Mouse (Mus musculus): ENCODE measurements at regions not wholly inside any gene's neighbourhood (a gene's known extent, or its start where the extent isn't known, plus 50 kb on each side); places are given as distances from the start of the nearest gene placed in this dataset.

- DNase-seq (ENCODE audit: low spot score in 2 of 2) = no peak
Observed at GRCm38 (mm10) chr10:98699579-98699978, 214.6 kb upstream of the Atp2b1 start.

- DNase-seq (ENCODE audit: low spot score in 2 of 2) = no peak
Observed at GRCm38 (mm10) chr10:98700407-98700806, 213.8 kb upstream of the Atp2b1 start.

GRCm38 (mm10) chr10:98701285-98701684 lies 212.9 kb upstream of the Atp2b1 start:
- DNase-seq (ENCODE audit: low spot score in 2 of 2) = peak; percentile 25 to 60

DNA sequence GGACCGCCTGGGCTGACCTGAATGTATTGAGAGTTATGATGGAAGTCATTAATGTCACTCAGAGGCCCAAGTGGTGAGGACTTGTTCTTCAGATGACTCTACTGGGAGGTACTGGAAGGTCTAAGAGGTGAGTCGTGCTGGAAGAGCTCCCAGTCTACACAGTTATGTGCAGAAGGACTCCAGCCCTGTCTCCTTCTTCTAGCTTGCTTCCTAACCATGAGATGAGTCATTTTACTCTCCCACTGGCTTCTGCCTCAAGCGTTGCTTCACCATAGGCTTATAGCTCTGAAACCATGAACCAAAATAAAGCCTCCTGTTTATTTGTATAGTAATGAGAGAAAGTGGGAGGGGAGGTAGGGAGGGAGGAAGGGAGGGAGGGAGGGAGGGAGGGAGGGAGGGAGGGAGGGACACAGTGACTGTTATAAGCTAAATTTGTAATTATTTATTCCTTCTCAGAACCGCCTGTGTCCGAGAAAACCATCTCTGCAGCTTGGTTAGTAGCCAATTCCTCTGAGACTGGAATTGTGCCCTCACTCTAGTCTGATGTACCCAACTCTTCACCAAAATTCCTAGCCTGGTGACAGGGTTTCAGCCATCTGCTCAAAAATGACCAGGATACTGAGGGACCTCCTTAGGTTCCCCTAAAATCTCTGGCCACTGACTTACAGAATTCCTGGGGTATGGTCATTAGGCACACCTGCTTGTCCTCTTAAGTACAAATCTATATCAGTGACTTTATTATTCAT lies 211.6 kb upstream of the Atp2b1 start:
- no peak for DNase-seq (ENCODE audit: low spot score in 2 of 2)

DNA sequence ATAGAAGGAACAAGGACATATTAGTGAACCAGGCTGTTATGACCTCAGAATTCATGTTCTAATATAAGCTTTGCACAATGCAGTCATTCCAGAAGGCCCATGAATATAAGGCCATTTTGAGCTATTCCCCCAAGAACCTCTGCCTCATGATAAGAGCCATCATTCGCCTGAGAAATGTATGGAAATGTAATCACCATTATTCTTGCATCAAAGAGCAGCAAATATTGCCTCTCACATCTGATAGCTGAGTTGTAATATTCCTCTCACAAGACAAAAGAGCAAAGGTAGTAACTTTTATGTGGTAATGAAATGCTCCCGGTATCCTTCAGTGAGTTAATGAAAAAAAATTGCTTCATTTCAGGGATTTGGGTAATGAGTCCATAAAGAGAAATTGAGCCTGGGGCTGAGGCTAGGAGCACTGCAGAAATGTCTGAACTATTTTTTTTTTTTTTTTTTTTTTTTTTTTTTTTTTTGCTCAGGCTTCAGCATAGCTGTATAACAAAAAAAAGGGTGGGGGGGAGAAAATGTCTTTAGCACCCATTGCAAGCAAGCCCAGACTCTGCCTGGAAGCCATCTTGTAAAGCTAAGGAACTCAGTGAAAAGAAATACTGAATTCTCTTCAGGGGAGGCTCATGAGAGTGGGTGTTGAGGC lies 210.4 kb upstream of the Atp2b1 start:
- no peak for DNase-seq (ENCODE audit: low spot score in 2 of 2)

DNA sequence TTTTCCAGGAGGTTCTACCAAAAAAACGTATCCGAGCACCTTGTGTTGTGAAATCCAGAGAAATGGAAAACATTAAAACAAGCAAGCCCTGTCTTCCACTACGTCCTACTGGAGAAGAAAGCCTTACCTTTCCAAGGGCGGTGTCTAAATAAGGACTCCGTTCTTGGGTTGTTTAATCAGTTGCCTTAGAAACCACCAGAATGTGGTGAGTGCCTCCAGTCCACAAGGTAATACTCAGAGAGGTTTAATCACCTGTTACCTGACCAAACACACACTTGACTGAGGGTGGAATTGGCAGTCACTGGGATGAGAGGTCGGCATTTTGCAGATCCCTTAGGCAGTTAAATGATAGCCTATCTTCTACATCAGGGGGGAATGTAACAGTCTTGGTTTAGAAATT lies 209.6 kb upstream of the Atp2b1 start:
- DNase-seq (ENCODE audit: low spot score in 2 of 2) = no peak

DNA sequence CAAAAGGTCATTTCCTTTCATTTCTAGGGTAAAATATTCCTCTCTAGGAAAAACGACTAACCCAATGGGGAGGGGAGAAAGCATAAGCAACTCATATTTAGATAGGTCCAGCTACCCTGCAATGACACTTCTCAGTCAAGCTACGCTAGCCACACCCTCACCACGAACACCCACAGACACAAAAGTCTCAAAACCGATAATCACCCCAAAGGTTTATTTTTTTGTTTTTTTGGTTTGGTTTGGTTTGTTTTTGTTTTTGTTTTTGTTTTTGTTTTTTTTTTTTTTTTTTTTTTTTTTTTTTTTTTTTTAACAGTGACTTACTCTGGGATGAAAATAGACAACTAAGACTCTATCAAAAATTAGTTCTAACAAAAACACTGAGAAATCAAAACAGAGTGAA lies 196.3 kb upstream of the Atp2b1 start:
- DNase-seq (ENCODE audit: low spot score in 2 of 2) = no peak

- DNase-seq (ENCODE audit: low spot score in 2 of 2) = no peak
Observed at GRCm38 (mm10) chr10:98718706-98719105, 195.5 kb upstream of the Atp2b1 start.

DNA sequence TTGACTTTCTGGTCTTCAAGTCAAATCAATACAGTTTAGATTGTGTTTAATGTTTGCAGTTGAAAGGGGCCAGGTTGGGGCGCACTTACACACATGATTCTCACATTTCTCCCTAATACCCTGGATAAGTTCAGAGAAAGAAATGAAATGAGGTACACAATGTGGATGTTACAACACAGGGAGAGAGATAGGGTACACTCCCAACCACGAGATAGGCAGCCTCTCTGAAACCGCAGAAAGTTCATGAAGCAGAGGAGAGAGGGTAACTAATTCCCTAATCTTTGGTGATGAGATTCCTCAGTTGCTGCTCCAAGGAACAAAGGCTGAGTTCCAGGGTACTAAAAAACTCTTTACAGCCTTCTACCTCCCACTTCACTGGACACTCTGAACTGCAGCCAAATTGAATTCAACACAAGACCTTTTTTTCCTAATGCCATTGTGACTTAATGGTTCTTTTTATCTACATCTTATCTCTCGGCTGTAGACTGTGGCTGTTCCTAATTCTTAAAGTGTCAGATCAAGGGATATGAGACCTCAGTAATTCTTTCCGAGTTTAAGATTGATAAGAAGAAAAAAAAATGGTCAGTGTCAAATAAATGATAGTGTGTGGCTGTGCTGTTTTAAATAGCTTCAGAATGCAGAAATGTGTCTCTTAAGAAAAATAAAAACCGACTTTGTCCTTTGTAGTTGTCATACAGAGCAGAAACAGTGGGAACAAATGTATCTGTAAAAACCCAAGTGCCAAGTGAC lies 193.8 kb upstream of the Atp2b1 start:
- no peak for DNase-seq (ENCODE audit: low spot score in 2 of 2)

DNA sequence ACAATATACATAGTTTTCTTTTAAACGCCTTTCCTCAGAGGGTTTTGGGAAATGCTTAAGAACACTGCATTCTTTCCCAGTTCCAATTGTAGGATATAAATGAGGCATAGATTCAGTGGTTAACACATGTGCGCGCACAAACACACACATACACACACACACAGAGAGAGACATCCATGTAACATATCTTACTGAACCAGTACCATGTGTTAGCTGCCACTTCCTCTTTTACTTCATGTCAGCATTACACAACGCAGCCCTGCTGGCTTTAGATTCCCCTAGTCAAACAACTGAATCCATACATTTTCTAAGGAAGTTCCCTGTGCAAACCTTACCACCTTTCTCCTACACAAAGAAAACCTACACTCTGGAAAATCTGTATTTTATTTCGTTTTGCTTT lies 189.1 kb upstream of the Atp2b1 start:
- no peak for DNase-seq (ENCODE audit: low spot score in 2 of 2)

- no peak for DNase-seq (ENCODE audit: low spot score in 2 of 2)
Observed at GRCm38 (mm10) chr10:98727130-98727529, 187.1 kb upstream of the Atp2b1 start.

DNA sequence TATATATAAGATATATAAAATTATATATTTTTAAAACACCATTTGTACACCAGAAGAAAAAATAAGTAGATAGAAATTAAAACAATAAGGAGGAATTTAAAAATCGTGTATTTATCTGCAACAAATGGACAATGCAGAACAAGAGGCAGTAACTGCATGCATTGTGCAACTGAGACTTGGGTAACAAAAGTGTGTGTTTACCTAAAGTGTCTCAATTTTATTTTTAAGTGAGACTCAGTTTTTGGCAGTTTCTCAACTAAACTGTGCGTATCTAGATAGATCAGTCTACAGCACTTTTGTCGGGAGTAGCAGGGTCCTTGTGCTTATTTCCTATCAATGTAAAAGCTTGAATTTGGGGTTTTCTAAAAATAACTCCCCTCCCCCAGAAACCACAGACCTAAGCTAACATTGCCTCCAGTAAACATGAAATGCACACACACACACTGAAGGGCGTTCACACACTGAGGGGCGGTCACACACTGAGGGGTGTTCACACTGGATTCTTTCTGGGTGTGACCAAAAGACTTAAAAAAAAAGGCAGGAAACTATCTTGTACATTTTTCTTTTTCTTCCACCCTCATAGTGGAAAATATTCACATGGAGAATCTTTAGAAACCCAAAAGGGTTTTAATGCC lies 185.7 kb upstream of the Atp2b1 start:
- no peak for DNase-seq (ENCODE audit: low spot score in 2 of 2)

- DNase-seq (ENCODE audit: low spot score in 2 of 2) = peak; percentile 47 to 79
Observed at GRCm38 (mm10) chr10:98733950-98734585, 180.1 kb upstream of the Atp2b1 start.

GRCm38 (mm10) chr10:98740507-98741147 lies 173.6 kb upstream of the Atp2b1 start:
- no peak for DNase-seq (ENCODE audit: low spot score in 2 of 2)

DNA sequence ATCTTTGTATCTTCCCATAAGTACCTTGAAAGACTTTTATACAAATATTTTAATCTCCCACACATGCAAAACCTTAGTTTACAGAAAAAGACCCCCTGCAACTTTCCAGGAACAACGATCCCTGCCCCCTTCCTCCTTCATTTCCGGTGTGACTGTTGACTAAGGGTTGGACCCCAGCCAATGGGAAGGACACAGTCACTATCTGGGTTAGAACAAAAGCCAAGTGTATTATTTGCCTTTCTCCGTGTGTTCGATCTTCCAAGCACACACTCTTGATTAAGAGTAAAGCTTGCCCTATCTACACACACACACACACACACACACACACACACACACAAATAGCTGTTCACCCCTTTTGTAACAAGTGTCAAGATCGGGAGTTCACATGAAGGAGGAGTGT lies 172.8 kb upstream of the Atp2b1 start:
- DNase-seq (ENCODE audit: low spot score in 2 of 2) = no peak

DNA sequence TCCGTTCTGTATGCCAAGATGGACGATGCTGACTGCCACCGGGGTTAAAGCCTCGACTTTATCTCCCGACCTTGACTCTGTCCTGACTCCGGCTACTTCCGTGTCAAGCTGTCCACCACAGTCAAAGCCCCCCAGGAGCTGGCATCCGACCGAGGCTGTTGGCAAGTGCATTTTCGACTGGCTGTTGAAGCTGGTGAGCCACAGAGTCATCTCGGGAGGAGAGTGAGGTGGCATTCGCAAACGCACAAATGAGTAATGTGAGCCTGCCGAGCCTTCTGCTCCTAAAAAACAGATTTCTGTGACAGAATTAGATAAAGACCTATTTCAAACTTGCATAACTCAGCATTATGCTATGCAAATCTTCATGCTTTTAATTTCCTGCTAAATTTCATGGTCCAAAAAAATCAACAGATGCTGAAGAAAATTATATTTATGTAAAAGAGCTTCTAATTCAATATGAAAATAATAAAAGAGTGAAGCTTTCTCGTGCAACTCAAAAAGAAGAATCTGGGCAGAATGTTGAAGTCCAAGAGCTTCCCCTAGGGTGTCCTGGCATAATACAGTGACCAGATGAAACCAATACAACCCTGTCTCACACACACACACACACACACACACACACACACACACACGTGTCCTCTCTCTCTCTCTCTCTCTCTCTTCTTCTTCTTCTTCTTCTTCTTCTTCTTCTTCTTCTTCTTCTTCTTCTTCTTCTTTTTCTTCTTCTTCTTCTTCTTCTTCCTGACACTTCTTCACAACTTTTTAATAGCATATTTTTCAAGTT lies 171.2 kb upstream of the Atp2b1 start:
- DNase-seq (ENCODE audit: low spot score in 2 of 2) = peak; percentile 68 to 85

DNA sequence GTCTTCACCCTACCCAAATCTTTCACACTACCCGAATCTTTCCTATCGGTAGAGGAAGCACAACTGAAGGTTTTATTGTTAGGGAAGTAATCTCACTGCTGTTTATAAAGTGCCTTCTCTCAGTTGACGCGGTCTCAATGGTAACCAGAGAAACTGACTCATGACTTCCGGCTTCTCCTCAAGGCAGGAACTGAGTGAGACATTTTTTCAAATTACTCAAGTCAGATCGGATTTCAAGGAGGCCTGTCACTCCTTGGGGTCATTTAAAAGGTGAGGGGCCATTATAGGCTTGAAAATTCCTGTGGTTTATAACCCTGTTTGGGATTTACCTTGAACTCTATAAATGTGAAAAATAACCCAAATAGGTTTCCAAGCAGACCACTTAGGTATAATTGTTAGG lies 170.0 kb upstream of the Atp2b1 start:
- DNase-seq (ENCODE audit: low spot score in 2 of 2) = no peak

- no peak for DNase-seq (ENCODE audit: low spot score in 2 of 2)
Observed at GRCm38 (mm10) chr10:98744662-98745061, 169.5 kb upstream of the Atp2b1 start.

- no peak for DNase-seq (ENCODE audit: low spot score in 2 of 2)
Observed at GRCm38 (mm10) chr10:98745409-98745808, 168.8 kb upstream of the Atp2b1 start.

DNA sequence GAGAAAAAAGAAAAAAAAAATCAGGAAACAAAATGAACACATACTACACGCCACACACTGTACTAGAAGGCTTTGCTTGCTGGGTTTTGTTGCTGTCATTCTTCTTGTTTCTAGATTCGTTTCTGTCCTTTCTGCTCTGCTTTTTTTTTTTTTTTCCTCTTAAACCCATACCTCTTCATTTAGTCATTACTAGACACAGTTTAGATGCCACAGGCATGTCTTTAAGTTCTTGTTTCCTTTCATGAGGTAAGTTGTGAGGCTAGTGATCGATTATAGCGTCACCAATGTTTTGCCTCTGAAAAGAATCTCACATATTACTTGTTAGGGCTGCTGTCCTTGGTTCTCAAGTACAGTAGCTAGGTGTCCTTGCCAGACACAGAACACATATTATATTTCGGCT lies 168.3 kb upstream of the Atp2b1 start:
- DNase-seq (ENCODE audit: low spot score in 2 of 2) = no peak

All from layer of hippocampus, adult 18-20 months (tissue).